Mouse (Mus musculus): ENCODE results near the gene Ahdc1. TPM values are rescaled to one million over a fixed set of nuclear protein-coding genes. Genes with fewer than 3 reads are reported as not detected.

The Ahdc1 gene
- polyA plus RNA-seq, 1 experiment from 2014 or later: 14.6 TPM

- H3K27ac ChIP-seq: 0 out of 2 replicates have a peak overlapping the region, but pooled peaks have one; percentile 20
- H3K27me3 ChIP-seq: 0 out of 2 replicates have a peak, but pooled peaks cover 7% of the 10 kb centered on the region
- H3K4me1 ChIP-seq: peaks cover 22% of the 10 kb centered on the region
- H3K9me3 ChIP-seq: no peaks in the 10 kb centered on the region
- H3K9ac ChIP-seq: no peak overlapping the region
- H3K4me3 ChIP-seq: no peak overlapping the region
- no peak for ATAC-seq (ENCODE audit: insufficient number of reproducible peaks, insufficient read depth, low FRiP score, low TSS enrichment)
- no peaks in the 10 kb centered on the region for H3K36me3 ChIP-seq
- H3K4me2 ChIP-seq (replicated peaks): no peak overlapping the region
- 68% methylated on average over 10 of the region's 10 CpGs for WGBS
Measured at GRCm38 (mm10) chr4:133034478-133034877, 23.4 kb downstream of the Ahdc1 start.

- no peak for ATAC-seq (ENCODE audit: insufficient number of reproducible peaks, insufficient read depth, low FRiP score, low TSS enrichment)
- H3K27me3 ChIP-seq: 0 out of 2 replicates have a peak, but pooled peaks cover 7% of the 10 kb centered on the region
- no peak overlapping the region for H3K27ac ChIP-seq
- H3K9me3 ChIP-seq: no peaks in the 10 kb centered on the region
- WGBS: 100% methylated on average over 1 of the region's 1 CpGs
- no peak overlapping the region for H3K9ac ChIP-seq
- H3K36me3 ChIP-seq: no peaks in the 10 kb centered on the region
- H3K4me1 ChIP-seq: peaks cover 29% of the 10 kb centered on the region
- H3K4me2 ChIP-seq (replicated peaks): no peak overlapping the region
- H3K4me3 ChIP-seq: no peak overlapping the region
Measured at GRCm38 (mm10) chr4:133035446-133035845, 24.4 kb downstream of the Ahdc1 start.

DNA sequence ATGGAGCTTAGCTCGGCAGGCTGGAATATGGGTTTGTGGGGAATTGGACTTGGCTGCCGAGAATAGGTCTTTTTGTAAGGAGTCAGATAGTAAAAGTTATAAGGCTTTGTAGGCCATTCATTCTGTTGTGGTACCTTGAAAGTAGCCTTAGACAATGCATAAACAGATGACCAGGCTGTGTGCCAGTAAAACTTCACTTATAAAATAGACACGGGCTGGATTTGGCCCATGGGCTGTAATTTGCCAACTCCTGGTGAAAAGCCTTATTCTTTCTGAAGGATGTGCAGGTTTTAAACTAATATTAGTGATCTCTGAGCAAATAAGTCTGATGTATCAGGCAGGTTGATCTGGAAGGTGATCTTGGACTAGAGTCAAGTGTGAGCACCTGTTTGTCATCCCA, 24.9 kb downstream of the Ahdc1 start:
- Histone ChIP-seq H3K27ac (no peak overlapping the region), H3K36me3 (no peaks in the 10 kb centered on the region), H3K9me3 (no peaks in the 10 kb centered on the region), H3K4me1 (peaks cover 34% of the 10 kb centered on the region), H3K4me2 (replicated peaks) (no peak overlapping the region), H3K9ac (no peak overlapping the region), H3K4me3 (no peak overlapping the region), H3K27me3 (0 out of 2 replicates have a peak, but pooled peaks cover 7% of the 10 kb centered on the region)
- ATAC-seq (ENCODE audit: insufficient number of reproducible peaks, insufficient read depth, low FRiP score, low TSS enrichment): no peak
- WGBS: 86% methylated on average over 3 of the region's 3 CpGs

GRCm38 (mm10) chr4:133037293-133037692, 26.2 kb downstream of the Ahdc1 start:
- Histone ChIP-seq H3K27ac (no peak overlapping the region), H3K9ac (no peak overlapping the region; the same call in 1 of the 2 replicates), H3K9me3 (no peaks in the 10 kb centered on the region), H3K36me3 (no peaks in the 10 kb centered on the region), H3K4me1 (peaks cover 47% of the 10 kb centered on the region), H3K4me2 (replicated peaks) (peak overlapping the region; percentile 100; the same call in 1 of the 2 replicates), H3K27me3 (0 out of 2 replicates have a peak, but pooled peaks cover 7% of the 10 kb centered on the region), H3K4me3 (no peak overlapping the region)
- 45% methylated on average over 9 of the region's 9 CpGs for WGBS
- no peak for ATAC-seq (ENCODE audit: insufficient number of reproducible peaks, insufficient read depth, low FRiP score, low TSS enrichment)

DNA sequence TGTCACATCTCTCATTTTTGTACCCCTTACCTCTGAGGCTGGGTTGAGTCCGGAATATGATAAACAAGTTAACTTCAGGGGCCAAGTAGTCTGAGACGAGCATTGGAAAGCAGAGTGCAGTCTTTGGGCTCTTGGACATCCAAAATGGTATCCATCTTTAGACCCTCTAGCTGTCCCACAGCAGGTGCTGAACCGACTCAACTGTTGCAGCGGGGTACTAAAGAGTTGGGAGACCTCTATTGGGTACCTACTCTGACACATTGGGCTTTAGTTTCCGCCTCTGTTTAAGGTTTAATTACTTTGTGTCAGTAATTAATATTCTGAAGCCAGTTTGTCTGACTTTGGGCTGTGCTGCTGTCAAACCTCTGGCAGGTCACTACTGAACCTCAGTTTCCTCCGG, 26.7 kb downstream of the Ahdc1 start:
- Histone ChIP-seq H3K4me3 (peak overlapping the region; percentile 53), H3K27me3 (0 out of 2 replicates have a peak, but pooled peaks cover 7% of the 10 kb centered on the region), H3K9me3 (no peaks in the 10 kb centered on the region), H3K36me3 (no peaks in the 10 kb centered on the region), H3K4me1 (peaks cover 52% of the 10 kb centered on the region), H3K9ac (no peak overlapping the region), H3K27ac (no peak overlapping the region), H3K4me2 (replicated peaks) (peak overlapping the region; percentile 100)
- WGBS: 25% methylated on average over 6 of the region's 6 CpGs
- ATAC-seq (ENCODE audit: insufficient number of reproducible peaks, insufficient read depth, low FRiP score, low TSS enrichment): no peak

DNA sequence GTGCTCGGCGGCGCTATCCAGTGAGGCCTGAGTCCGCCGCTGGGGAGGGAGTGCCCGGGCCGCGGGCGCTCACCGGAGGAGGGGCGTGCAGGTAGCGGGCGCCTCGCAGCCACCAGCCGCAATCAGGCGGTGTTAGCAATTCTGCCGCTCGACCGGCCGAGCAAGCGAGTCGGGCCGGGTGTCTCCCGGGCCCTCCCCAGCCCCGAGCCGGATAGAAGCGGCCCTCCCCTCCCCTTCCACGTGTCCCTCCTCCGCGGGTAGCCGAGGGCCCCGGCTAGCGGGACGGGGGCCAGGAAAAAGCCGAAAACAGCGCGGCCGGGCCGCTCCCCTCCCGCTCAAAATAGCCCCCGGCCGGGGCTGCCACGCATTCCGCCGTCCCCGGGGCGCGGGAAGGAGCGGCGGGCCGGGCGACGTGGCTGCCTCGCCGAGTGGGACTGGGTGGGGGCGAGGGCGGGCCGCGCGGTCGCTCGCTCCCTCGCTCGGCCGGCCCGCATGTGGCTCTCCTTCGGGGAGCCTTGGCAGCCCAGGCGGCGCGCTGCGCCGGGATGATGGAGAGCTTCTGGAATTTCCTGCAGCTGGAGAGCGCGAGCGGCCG, 27.6 kb downstream of the Ahdc1 start:
- H3K4me2 ChIP-seq (replicated peaks): peak overlapping the region; percentile 100
- H3K27ac ChIP-seq: peak overlapping the region; percentile 91
- H3K27me3 ChIP-seq: 0 out of 2 replicates have a peak, but pooled peaks cover 7% of the 10 kb centered on the region
- ATAC-seq (ENCODE audit: insufficient number of reproducible peaks, insufficient read depth, low FRiP score, low TSS enrichment): peak; percentile 50
- under 1% methylated on average over 65 of the region's 76 CpGs for WGBS
- H3K4me3 ChIP-seq: peak overlapping the region; percentile 53
- H3K4me1 ChIP-seq: peaks cover 60% of the 10 kb centered on the region
- H3K36me3 ChIP-seq: no peaks in the 10 kb centered on the region
- peak overlapping the region; percentile 63 for H3K9ac ChIP-seq
- no peaks in the 10 kb centered on the region for H3K9me3 ChIP-seq

DNA sequence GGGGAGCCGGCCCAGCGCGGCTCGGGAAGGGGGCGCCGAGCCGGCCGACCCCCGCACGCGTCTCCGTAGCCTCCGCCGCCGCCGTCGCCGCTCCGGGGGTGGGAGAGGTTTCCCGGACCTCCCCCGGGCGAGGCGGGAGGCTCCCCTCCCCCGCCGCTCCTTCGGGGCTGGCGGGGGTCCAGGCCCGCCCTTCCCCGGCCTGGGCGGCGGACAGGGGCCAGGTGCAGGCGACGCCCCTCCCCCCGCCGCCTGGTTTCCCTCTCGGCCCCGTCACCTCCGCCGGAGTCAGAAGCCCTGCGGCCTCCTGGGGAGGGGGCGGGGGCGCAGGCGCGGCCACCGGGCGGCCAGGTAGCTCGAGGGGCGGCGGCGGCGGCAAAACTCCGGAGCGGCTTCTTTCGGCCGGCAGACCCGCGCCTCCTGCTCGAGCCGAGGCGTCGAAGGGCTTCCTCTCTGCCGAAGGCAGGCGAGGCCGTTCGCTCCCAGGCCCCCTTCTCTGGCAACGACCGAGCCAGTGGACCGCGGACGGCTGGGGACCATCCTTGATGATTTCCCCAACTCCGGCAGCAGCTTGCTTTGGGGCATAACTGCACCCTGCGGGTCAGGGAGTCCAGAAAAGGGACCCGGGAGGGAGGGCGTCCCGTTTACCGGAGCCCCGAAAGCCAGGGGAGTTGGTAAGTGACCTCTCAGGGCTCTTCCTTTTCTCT, 28.2 kb downstream of the Ahdc1 start:
- H3K9me3 ChIP-seq: no peaks in the 10 kb centered on the region
- H3K4me2 ChIP-seq (replicated peaks): peak overlapping the region; percentile 100
- ATAC-seq (ENCODE audit: insufficient number of reproducible peaks, insufficient read depth, low FRiP score, low TSS enrichment): no peak
- H3K4me3 ChIP-seq: peak overlapping the region; percentile 53
- WGBS: under 1% methylated on average over 58 of the region's 77 CpGs
- H3K27ac ChIP-seq: peak overlapping the region; percentile 91
- peak overlapping the region; percentile 63 for H3K9ac ChIP-seq
- 0 out of 2 replicates have a peak, but pooled peaks cover 7% of the 10 kb centered on the region for H3K27me3 ChIP-seq
- no peaks in the 10 kb centered on the region for H3K36me3 ChIP-seq
- peaks cover 66% of the 10 kb centered on the region for H3K4me1 ChIP-seq

DNA sequence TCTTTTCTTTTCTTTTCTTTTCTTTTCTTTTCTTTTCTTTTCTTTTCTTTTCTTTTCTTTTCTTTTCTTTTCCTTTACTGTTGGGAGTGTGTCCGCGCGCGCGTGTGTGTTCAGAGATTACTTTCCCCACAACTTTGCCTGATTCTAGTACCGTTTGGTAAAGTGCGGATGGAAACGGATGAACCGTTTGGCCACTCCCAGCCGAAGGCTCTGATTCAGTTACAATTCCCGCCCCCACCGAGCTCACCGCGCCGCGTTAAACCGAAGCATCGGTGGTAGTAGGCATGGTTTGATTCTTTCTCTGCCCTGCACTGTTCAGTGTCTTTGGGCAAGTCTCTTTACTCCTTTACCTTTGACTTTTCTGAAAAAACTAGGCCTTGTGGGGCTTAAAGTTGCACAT, 28.8 kb downstream of the Ahdc1 start:
- H3K27ac ChIP-seq: peak overlapping the region; percentile 91; the same call in 1 of the 2 replicates

DNA sequence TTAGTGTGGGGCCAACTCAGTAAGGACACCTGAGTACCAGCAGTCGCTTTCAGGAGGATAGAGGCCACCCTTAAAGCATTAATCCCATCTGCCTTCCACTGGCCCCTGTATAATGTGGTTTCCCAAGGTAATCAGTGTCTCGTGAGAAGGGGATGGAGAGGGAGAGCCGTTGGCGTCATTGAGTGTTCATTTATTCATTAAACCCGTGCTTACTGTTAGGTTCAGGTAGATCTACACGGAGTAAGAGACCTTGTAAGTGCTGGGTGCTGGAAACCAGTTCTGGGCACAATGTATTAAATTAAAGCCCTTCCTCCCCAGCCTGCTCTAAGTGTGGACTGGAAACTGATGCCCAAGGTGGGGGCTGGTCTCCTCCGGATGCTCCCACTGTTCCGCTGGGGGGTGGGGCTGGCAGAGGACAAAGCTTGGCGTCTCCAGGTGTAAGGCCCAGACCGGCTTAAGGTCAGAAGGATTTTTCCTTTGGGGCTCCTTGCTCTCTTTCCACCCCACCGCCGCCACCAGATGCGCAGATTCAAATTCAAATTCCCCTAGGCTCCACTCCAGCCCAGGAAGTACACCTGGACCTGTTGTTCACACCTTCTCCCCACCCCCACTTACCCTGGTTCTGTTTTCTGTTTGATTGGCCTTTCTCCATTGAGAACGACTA, 29.3 kb downstream of the Ahdc1 start:
- Histone ChIP-seq H3K9me3 (no peaks in the 10 kb centered on the region), H3K27ac (peak overlapping the region; percentile 91; the same call in 1 of the 2 replicates), H3K9ac (no peak overlapping the region; the same call in 1 of the 2 replicates), H3K27me3 (0 out of 2 replicates have a peak, but pooled peaks cover 7% of the 10 kb centered on the region), H3K36me3 (no peaks in the 10 kb centered on the region), H3K4me1 (peaks cover 77% of the 10 kb centered on the region), H3K4me3 (peak overlapping the region; percentile 53), H3K4me2 (replicated peaks) (peak overlapping the region; percentile 100)
- ATAC-seq (ENCODE audit: insufficient number of reproducible peaks, insufficient read depth, low FRiP score, low TSS enrichment): no peak
- WGBS: 23% methylated on average over 14 of the region's 14 CpGs

More for the DNA sequence above, 28.8 kb downstream of the Ahdc1 start:
- Histone ChIP-seq H3K9ac (no peak overlapping the region; the same call in none of the 2 replicates), H3K27me3 (0 out of 2 replicates have a peak, but pooled peaks cover 7% of the 10 kb centered on the region), H3K4me2 (replicated peaks) (peak overlapping the region; percentile 100), H3K4me1 (peaks cover 72% of the 10 kb centered on the region), H3K4me3 (peak overlapping the region; percentile 53), H3K9me3 (no peaks in the 10 kb centered on the region), H3K36me3 (no peaks in the 10 kb centered on the region)
- 4% methylated on average over 18 of the region's 18 CpGs for WGBS
- ATAC-seq (ENCODE audit: insufficient number of reproducible peaks, insufficient read depth, low FRiP score, low TSS enrichment): no peak

- Histone ChIP-seq H3K9ac (0 out of 2 replicates have a peak overlapping the region, but pooled peaks have one; percentile 17), H3K27ac (peak overlapping the region; percentile 87), H3K36me3 (no peaks in the 10 kb centered on the region), H3K27me3 (0 out of 2 replicates have a peak, but pooled peaks cover 6% of the 10 kb centered on the region), H3K4me2 (replicated peaks) (peak overlapping the region; percentile 46), H3K9me3 (no peaks in the 10 kb centered on the region), H3K4me1 (peaks cover 93% of the 10 kb centered on the region), H3K4me3 (peak overlapping the region; percentile 6; the same call in 1 of the 2 replicates)
- 10% methylated on average over 4 of the region's 4 CpGs for WGBS
- no peak for ATAC-seq (ENCODE audit: insufficient number of reproducible peaks, insufficient read depth, low FRiP score, low TSS enrichment)
Measured at GRCm38 (mm10) chr4:133042244-133042643, 31.2 kb downstream of the Ahdc1 start.

Measured in embryonic facial prominence, embryonic 12.5 days (tissue).